Mouse (Mus musculus) liver, embryonic 11.5 days (tissue): ENCODE results near the gene Rasa4. TPM values are rescaled to one million over a fixed set of nuclear protein-coding genes. Genes with fewer than 3 reads are reported as not detected.
"Not testable (repeated sequence)": the region's sequence is repeated elsewhere in the genome, so short reads cannot be mapped to it uniquely, and the experiment has no call there.

Experiments
- ATAC-seq: fragments of 200-750 bp; cut with Nextera tagmentation; replicated peaks from 2 replicates; pipeline ENCODE4 v1.8.0; 2017; ENCODE audit warnings: moderate number of reproducible peaks, mild to moderate bottlenecking, moderate TSS enrichment, moderate library complexity; ENCODE audit not compliant: low FRiP score
- DNase-seq: peaks from one replicate; pipeline ENCODE4 v3.0.0-alpha.2; 2017; ENCODE audit warnings: low spot score
- H3K27ac ChIP-seq: fragments of 300-500 bp; sonication (generic); 2 replicates; pipeline ENCODE4 v1.5.1; 2014; ENCODE audit warnings: mild to moderate bottlenecking, low read depth, low read length, control low read depth
- H3K27me3 ChIP-seq: fragments of 300-500 bp; sonication (generic); replicated peaks from 2 replicates; pipeline ENCODE4 v1.6.1; 2014; ENCODE audit warnings: low read length, mixed read lengths; ENCODE audit not compliant: control insufficient read depth, insufficient read depth
- H3K36me3 ChIP-seq: fragments of 300-500 bp; sonication (generic); 2 replicates; pipeline ENCODE4 v1.6.1; 2014; ENCODE audit warnings: mild to moderate bottlenecking, low read length, moderate library complexity, mixed read lengths; ENCODE audit not compliant: control insufficient read depth, insufficient read depth
- H3K4me1 ChIP-seq: fragments of 300-500 bp; sonication (generic); replicated peaks from 2 replicates; pipeline ENCODE4 v1.6.1; 2014; ENCODE audit warnings: low read length, mixed read lengths; ENCODE audit not compliant: control insufficient read depth, insufficient read depth
- H3K4me2 ChIP-seq: fragments of 300-500 bp; sonication (generic); 2 replicates; pipeline ENCODE4 v1.6.1; 2014; ENCODE audit warnings: mild to moderate bottlenecking, control low read depth, moderate library complexity
- H3K4me3 ChIP-seq: fragments of 300-500 bp; sonication (generic); 2 replicates; pipeline ENCODE4 v1.5.1; 2014; ENCODE audit warnings: low read depth, low read length, control low read depth
- H3K9ac ChIP-seq: fragments of 300-500 bp; sonication (generic); 2 replicates; pipeline ENCODE4 v1.6.1; 2014; ENCODE audit warnings: low read depth, low read length, control low read depth
- H3K9me3 ChIP-seq: fragments of 300-500 bp; sonication (generic); 2 replicates; pipeline ENCODE4 v1.6.1; 2016; ENCODE audit warnings: low read length, inconsistent platforms, mixed read lengths; ENCODE audit not compliant: control insufficient read depth
- WGBS: fragments of 180-500 bp; shearing (Covaris S2); extraction: QIAGEN DNeasy Blood & Tissue Kit; methylation state at CpG from one replicate; pipeline ENCODE4 v1.1.7; 2014; 5-methylcytosine and 5-hydroxymethylcytosine counted together
- microRNA-seq: library from miRNA; unstranded; fragments of <30 nt; microRNA quantifications from one replicate; pipeline ENCODE4, GENCODE M21; 2017; ENCODE audit warnings: borderline number of aligned reads
- polyA plus RNA-seq: library from polyadenylated mRNA; unstranded; fragments of >200 nt; fragmentation: Nextera tagmentation; extraction: Ambion mirVana; gene quantifications from 2 replicates; pipeline ENCODE4 v1.2.1, GENCODE M21; 2014

Rasa4 gene
- polyA plus RNA-seq, 1 experiment from 2014 or later, result 1.7 TPM

- Histone ChIP-seq H3K27ac (no peak overlapping the region), H3K27me3 (no peaks in the 10 kb centered on the region), H3K36me3 (no peaks in the 10 kb centered on the region), H3K9ac (no peak overlapping the region), H3K4me3 (no peak overlapping the region), H3K4me1 (no peaks in the 10 kb centered on the region), H3K4me2 (no peak overlapping the region), H3K9me3 (no peaks in the 10 kb centered on the region)
- DNase-seq (no peak), ATAC-seq (no peak)
- WGBS, result 95% methylated on average over 5 of the region's 5 CpGs
These were observed 71.7 kb downstream of the Rasa4 start for GRCm38 (mm10) chr5:136155399-136155798.

GRCm38 (mm10) chr5:136160084-136160483 lies 76.4 kb downstream of the Rasa4 start:
- 90% methylated on average over 11 of the region's 12 CpGs for WGBS
- H3K4me2 ChIP-seq, H3K27me3 ChIP-seq, H3K4me1 ChIP-seq, DNase-seq, ATAC-seq, H3K9ac ChIP-seq, H3K4me3 ChIP-seq, H3K27ac ChIP-seq, H3K9me3 ChIP-seq, H3K36me3 ChIP-seq: not testable (repeated sequence)

Small RNA genes lying within 50 kb of the gene (microRNA-seq; reads per million reads assigned to microRNA genes)
- not detected for gene Mir7035

Other genes starting within 250 kb of the Rasa4 start
- gene Hspb1, start 196.0 kb upstream of the Rasa4 start, polyA plus RNA-seq, result 11.8 and 22.1 TPM in 2 replicates
- 97.3 and 99.8 TPM in 2 replicates for gene Ywhag, start 149.3 kb upstream of the Rasa4 start, polyA plus RNA-seq
- 3.0 and 3.1 TPM in 2 replicates for gene Ssc4d, start 109.4 kb upstream of the Rasa4 start, polyA plus RNA-seq
- gene Zp3, start 103.8 kb upstream of the Rasa4 start, polyA plus RNA-seq, result not detected in 2 replicates
- gene Dtx2, start 89.1 kb upstream of the Rasa4 start, polyA plus RNA-seq, result 20.0 and 20.3 TPM in 2 replicates
- gene Upk3b, start 45.4 kb upstream of the Rasa4 start, polyA plus RNA-seq, result 15.2 and 16.6 TPM in 2 replicates
- 0.78 and 0.97 TPM in 2 replicates for gene Upk3bl, start 29.4 kb upstream of the Rasa4 start, polyA plus RNA-seq
- gene Polr2j, start 32.7 kb downstream of the Rasa4 start, polyA plus RNA-seq, result 253 and 261 TPM in 2 replicates
- 69.0 and 70.3 TPM in 2 replicates for gene Lrwd1, start 52.2 kb downstream of the Rasa4 start, polyA plus RNA-seq
- 20.3 and 24.9 TPM in 2 replicates for gene Alkbh4, start 52.2 kb downstream of the Rasa4 start, polyA plus RNA-seq
- 7.4 and 9.0 TPM in 2 replicates for gene Orai2, start 86.8 kb downstream of the Rasa4 start, polyA plus RNA-seq
- gene Prkrip1, start 115.0 kb downstream of the Rasa4 start, polyA plus RNA-seq, result 59.9 and 65.5 TPM in 2 replicates
- 3.4 and 4.6 TPM in 2 replicates for gene Sh2b2, start 162.6 kb downstream of the Rasa4 start, polyA plus RNA-seq